Mouse (Mus musculus) thymus, adult 2 months (tissue): ENCODE data around the gene Dnah14.

Experiments used
- CTCF ChIP-seq: fragments of 200-500 bp; IDR thresholded peaks from 2 replicates; pipeline ENCODE4 v1.5.1; 2012; ENCODE audit warnings: mild to moderate bottlenecking, control low read depth, low read length, moderate library complexity, borderline replicate concordance; ENCODE audit not compliant: control insufficient read depth, poor library complexity, insufficient read depth; ENCODE audit errors: extremely low read depth
- POLR2A ChIP-seq: fragments of 200-500 bp; IDR thresholded peaks from 2 replicates; pipeline ENCODE4 v1.6.1; 2012; ENCODE audit warnings: mild to moderate bottlenecking, low read length, control low read depth, moderate library complexity; ENCODE audit not compliant: control insufficient read depth, poor library complexity, insufficient read depth; ENCODE audit errors: extremely low read depth

DNA sequence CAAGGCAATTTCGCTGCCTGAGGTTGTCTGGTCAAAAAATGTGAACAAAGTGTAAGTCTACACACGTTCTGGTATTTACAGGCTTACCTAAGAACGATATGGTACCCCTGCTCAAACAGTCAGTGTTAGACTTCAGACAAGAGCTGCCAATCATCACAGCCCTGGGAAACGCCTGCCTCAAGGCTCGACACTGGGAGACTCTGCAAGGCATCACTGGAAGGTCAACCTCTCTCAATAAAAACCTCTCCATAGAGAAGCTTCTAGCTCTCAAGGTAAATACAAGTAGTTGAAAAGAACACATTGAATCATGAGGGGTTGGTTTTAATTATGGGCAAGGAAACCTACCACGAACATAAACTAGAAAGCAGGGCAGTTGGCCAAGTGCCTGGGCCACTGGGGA, 51.9 kb downstream of the Dnah14 start:
- TF ChIP-seq CTCF (no peak), POLR2A (no peak)
